Comparison of ENCODE assay signal across 7 mouse cellular contexts in the genomic region with DNA sequence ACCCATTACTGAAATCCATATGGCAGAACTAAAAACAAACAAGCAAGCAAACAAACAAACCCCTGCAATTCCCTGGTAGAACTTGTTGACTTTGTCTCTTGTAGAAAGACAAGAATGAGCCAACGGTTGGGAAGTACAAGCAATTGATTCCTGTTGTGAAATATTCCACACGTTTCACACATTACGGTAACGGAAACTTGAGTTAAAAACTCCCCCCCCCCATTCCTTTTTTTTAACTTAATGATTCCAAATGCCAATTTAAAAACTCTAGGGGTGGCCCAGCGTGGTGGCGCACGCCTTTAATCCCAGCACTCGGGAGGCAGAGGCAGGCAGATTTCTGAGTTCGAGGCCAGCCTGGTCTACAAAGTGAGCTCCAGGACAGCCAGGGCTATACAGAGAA. TPM values are rescaled to one million over a fixed set of nuclear protein-coding genes. Genes with fewer than 3 reads are reported as not detected.
DNase-seq lines count a peak whose midpoint lies in the region; ATAC-seq and TF ChIP-seq lines count a peak whose summit lies in the region.

A gene (minus strand): TSS at position 101 of the 400 bp plus-strand sequence.

- DNase-seq in MEL (ENCODE audit: low read depth, low spot score), result no peak
- no peak for DNase-seq in forebrain, embryonic 14.5 days (ENCODE audit: low spot score)
- DNase-seq in liver, embryonic 14.5 days (ENCODE audit: low read depth in 3 of 3, low spot score in 3 of 3), result no peak
- no peak for DNase-seq in ovary, postnatal 10 days (ENCODE audit: low spot score)
- no peak for DNase-seq in frontal cortex, postnatal 25 days (ENCODE audit: low spot score in 2 of 2)

- TF ChIP-seq CTCF in E14TG2a.4 (conservative IDR thresholded peaks at IDR 0.05; ENCODE audit: low read length), result no peak
- no peak for TF ChIP-seq CTCF in MEL (IDR thresholded peaks at IDR 0.05 in 2 of 3, conservative IDR thresholded peaks at IDR 0.05 in 1 of 3; ENCODE audit: control insufficient read depth in 1 of 3, insufficient read depth in 1 of 3, low read depth in 2 of 3, low read length in 3 of 3, poor library complexity in 1 of 3, severe bottlenecking in 1 of 3)
- no peak for TF ChIP-seq CTCF in liver, embryonic 14.5 days (IDR thresholded peaks at IDR 0.05; ENCODE audit: low read depth)

- H3K27me3 ChIP-seq in E14TG2a.4 (ENCODE audit: insufficient read depth, low read length) (no peaks in the 10 kb centered on the region), MEL (ENCODE audit: control insufficient read depth in 1 of 2, insufficient read depth in 2 of 2, low read length in 2 of 2) (no peaks in the 10 kb centered on the region)
- no peaks in the 10 kb centered on the region for H3K27me3 ChIP-seq in forebrain, embryonic 14.5 days (replicated peaks; ENCODE audit: control insufficient read depth, insufficient read depth, low read length)
- H3K27me3 ChIP-seq in hindbrain, embryonic 12.5 days, result no peaks in the 10 kb centered on the region
- no peaks in the 10 kb centered on the region for H3K27me3 ChIP-seq in liver, embryonic 14.5 days (ENCODE audit: control insufficient read depth, insufficient read depth, low read length)

- H3K4me2 ChIP-seq in forebrain, embryonic 14.5 days (ENCODE audit: low read length), result peak within 1 kb of the TSS; percentile 92
- H3K4me2 ChIP-seq in hindbrain, embryonic 12.5 days (replicated peaks), result peak within 1 kb of the TSS; percentile 88
- H3K4me2 ChIP-seq in liver, embryonic 14.5 days (ENCODE audit: low read depth), result peak within 1 kb of the TSS; percentile 100

- WGBS in forebrain, embryonic 14.5 days, result 84% methylated on average over 9 of the region's 9 CpGs
- 89% methylated on average over 9 of the region's 9 CpGs for WGBS in hindbrain, embryonic 12.5 days
- WGBS in liver, embryonic 14.5 days (ENCODE audit: insufficient replicate concordance), result 79% methylated on average over 9 of the region's 9 CpGs

- TF ChIP-seq EP300 in MEL (IDR thresholded peaks at IDR 0.05; ENCODE audit: low read depth in 1 of 2, low read length in 2 of 2), result 0 out of 4 replicates have a peak, but pooled peaks of 1 of the 2 experiments have one; percentile 12
- no peak for TF ChIP-seq EP300 in liver, embryonic 14.5 days (IDR thresholded peaks at IDR 0.05; ENCODE audit: low read depth)

- no peak for TF ChIP-seq POLR2A in MEL (IDR thresholded peaks at IDR 0.05; ENCODE audit: control insufficient read depth in 1 of 2, insufficient read depth in 1 of 2, low read depth in 1 of 2, low read length in 2 of 2, poor library complexity in 1 of 2)

- peak within 1 kb of the TSS; percentile 99 for H3K27ac ChIP-seq in MEL (ENCODE audit: control insufficient read depth, low read depth, low read length)
- peak within 1 kb of the TSS; percentile 90 for H3K27ac ChIP-seq in forebrain, embryonic 14.5 days (ENCODE audit: low read depth, low read length)
- H3K27ac ChIP-seq in hindbrain, embryonic 12.5 days, result peak within 1 kb of the TSS; percentile 94
- peak within 1 kb of the TSS; percentile 95 for H3K27ac ChIP-seq in liver, embryonic 14.5 days

- H3K79me2 ChIP-seq in MEL (ENCODE audit: control insufficient read depth, insufficient read depth, low read length, poor library complexity), result peaks cover 27% of the 10 kb centered on the region

- peaks cover 15% of the 10 kb centered on the region for H3K9me3 ChIP-seq in E14TG2a.4 (ENCODE audit: low read length)
- H3K9me3 ChIP-seq in MEL (replicated peaks; ENCODE audit: insufficient read depth, low read length), result no peaks in the 10 kb centered on the region
- H3K9me3 ChIP-seq in forebrain, embryonic 14.5 days (replicated peaks; ENCODE audit: control insufficient read depth, low read length), result no peaks in the 10 kb centered on the region
- no peaks in the 10 kb centered on the region for H3K9me3 ChIP-seq in hindbrain, embryonic 12.5 days (replicated peaks)
- no peaks in the 10 kb centered on the region for H3K9me3 ChIP-seq in liver, embryonic 14.5 days (ENCODE audit: control insufficient read depth, low read length)

- H3K36me3 ChIP-seq in E14TG2a.4 (ENCODE audit: insufficient read depth, low read length) (peaks cover 17% of the 10 kb centered on the region), MEL (ENCODE audit: control insufficient read depth in 1 of 2, insufficient read depth in 2 of 2, low read length in 2 of 2) (peaks cover 0 to 12% of the 10 kb centered on the region in 2 experiments; a peak in 2 of 4 replicates)
- H3K36me3 ChIP-seq in forebrain, embryonic 14.5 days (ENCODE audit: control insufficient read depth, insufficient read depth, low read length), result no peaks in the 10 kb centered on the region
- no peaks in the 10 kb centered on the region for H3K36me3 ChIP-seq in hindbrain, embryonic 12.5 days
- H3K36me3 ChIP-seq in liver, embryonic 14.5 days (replicated peaks; ENCODE audit: control insufficient read depth, insufficient read depth, low read depth), result peaks cover 2% of the 10 kb centered on the region

- H3K9ac ChIP-seq in MEL (ENCODE audit: control insufficient read depth, low read depth, low read length, poor library complexity, severe bottlenecking), result peak within 1 kb of the TSS; percentile 90
- peak within 1 kb of the TSS; percentile 75 for H3K9ac ChIP-seq in forebrain, embryonic 14.5 days (ENCODE audit: low read length)
- peak within 1 kb of the TSS; percentile 73 for H3K9ac ChIP-seq in hindbrain, embryonic 12.5 days
- peak within 1 kb of the TSS; percentile 71 for H3K9ac ChIP-seq in liver, embryonic 14.5 days (replicated peaks)

- ATAC-seq in forebrain, embryonic 14.5 days, result no peak
- no peak for ATAC-seq in hindbrain, embryonic 12.5 days (ENCODE audit: low FRiP score)
- ATAC-seq in liver, embryonic 14.5 days (ENCODE audit: insufficient read depth), result no peak

- H3K4me3 ChIP-seq in E14TG2a.4 (replicated peaks; ENCODE audit: low read length), result peak within 1 kb of the TSS; percentile 93
- peak within 1 kb of the TSS; percentile 78 to 88 for H3K4me3 ChIP-seq in MEL (ENCODE audit: control insufficient read depth in 1 of 2, insufficient read depth in 1 of 2, low read depth in 2 of 2, low read length in 2 of 2)
- H3K4me3 ChIP-seq in forebrain, embryonic 14.5 days (ENCODE audit: low read depth, low read length), result peak within 1 kb of the TSS; percentile 71
- peak within 1 kb of the TSS; percentile 65 for H3K4me3 ChIP-seq in hindbrain, embryonic 12.5 days
- H3K4me3 ChIP-seq in liver, embryonic 14.5 days (ENCODE audit: insufficient read depth in 1 of 2, low read depth in 2 of 2, low read length in 2 of 2), result peak within 1 kb of the TSS; percentile 84 to 97

- H3K4me1 ChIP-seq in E14TG2a.4 (replicated peaks; ENCODE audit: low read depth, low read length) (peaks cover 24% of the 10 kb centered on the region), MEL (ENCODE audit: control insufficient read depth in 1 of 2, insufficient read depth in 2 of 2, low read length in 2 of 2) (peaks cover 0 to 12% of the 10 kb centered on the region in 2 experiments; a peak in 2 of 4 replicates)
- H3K4me1 ChIP-seq in forebrain, embryonic 14.5 days (ENCODE audit: control insufficient read depth, insufficient read depth, low read length), result peaks cover 23% of the 10 kb centered on the region
- peaks cover 24% of the 10 kb centered on the region for H3K4me1 ChIP-seq in hindbrain, embryonic 12.5 days
- peaks cover 10 to 19% of the 10 kb centered on the region in 2 experiments for H3K4me1 ChIP-seq in liver, embryonic 14.5 days (replicated peaks; ENCODE audit: control insufficient read depth in 2 of 2, insufficient read depth in 2 of 2, low read length in 1 of 2)

- no peak for TF ChIP-seq RAD21 in MEL (IDR thresholded peaks at IDR 0.05; ENCODE audit: low read depth, low read length)

TF ChIP-seq in MEL, 35 proteins besides CTCF, POLR2A, EP300 and RAD21:
- TF ChIP-seq USF2 (IDR thresholded peaks at IDR 0.05; ENCODE audit: borderline replicate concordance in 1 of 2, insufficient read depth in 1 of 2, low read depth in 1 of 2, low read length in 2 of 2) (no peak), ZMIZ1 (IDR thresholded peaks at IDR 0.05; ENCODE audit: low read depth, low read length) (0 out of 2 replicates have a peak, but pooled peaks have one; percentile 2), UBTF (IDR thresholded peaks at IDR 0.05; ENCODE audit: borderline replicate concordance, insufficient read depth, low read depth, low read length) (no peak), MYC (IDR thresholded peaks at IDR 0.05; ENCODE audit: low read depth, low read length) (no peak; the same call in 1 of the 2 replicates), ZKSCAN1 (IDR thresholded peaks at IDR 0.05; ENCODE audit: low read depth, low read length) (no peak), TCF12 (IDR thresholded peaks at IDR 0.05; ENCODE audit: low read depth, low read length) (0 out of 2 replicates have a peak, but pooled peaks have one; percentile 1)

RNA-seq across cellular contexts. Expression of the gene that starts here (rescaled TPM):
- 97.6 and 107 TPM in 2 replicates for total RNA-seq in MEL (2012; rRNA removed)
- polyA plus RNA-seq in MEL (2012; ENCODE audit: insufficient read depth in 1 of 2, insufficient read length in 2 of 2, low read depth in 1 of 2, low replicate concordance in 2 of 2, missing spikeins in 1 of 2), result 100 to 1,000 TPM; 105 to 188 TPM
- polyA plus RNA-seq in forebrain, embryonic 14.5 days (2014; fragmentation: Nextera tagmentation; extraction: Ambion mirVana), result 86.4 and 89.2 TPM in 2 replicates
- 77.3 and 79.3 TPM in 2 replicates for polyA plus RNA-seq in hindbrain, embryonic 12.5 days (2016; fragmentation: Nextera tagmentation; extraction: Ambion mirVana)
- 21.9 and 30.3 TPM in 2 replicates for polyA plus RNA-seq in liver, embryonic 14.5 days (2012; rRNA removed)
- polyA plus RNA-seq in liver, embryonic 14.5 days (2014; fragmentation: Nextera tagmentation; extraction: Ambion mirVana), result 58.2 and 61.4 TPM in 2 replicates
